In genomic region chr15:31427390-31427789, GRCm38 (mm10) we compare ENCODE assay signal across 2 mouse cellular contexts.
A peak's percentile ranks its signal among the peaks of the same experiment; 100 is the strongest.
TF ChIP-seq lines count a peak whose summit lies in the region.

No protein-coding gene starts in this region.

TF ChIP-seq in C2C12, 6 proteins besides CTCF, POLR2A, EP300 and RAD21:
- TF ChIP-seq CEBPB (IDR thresholded peaks at IDR 0.05; ENCODE audit: low read depth) (no peak), MYOD1 (IDR thresholded peaks at IDR 0.05; ENCODE audit: control insufficient read depth, insufficient read length, low read depth) (no peak), MYOG (IDR thresholded peaks at IDR 0.05; ENCODE audit: control insufficient read depth, extremely low read depth, insufficient read length) (no peak), USF1 (IDR thresholded peaks at IDR 0.05; ENCODE audit: low read depth) (no peak), MAX (IDR thresholded peaks at IDR 0.05) (no peak)

TF ChIP-seq in MEL, 35 proteins besides CTCF, POLR2A, EP300 and RAD21:
- TF ChIP-seq E2F4 (IDR thresholded peaks at IDR 0.05; ENCODE audit: borderline replicate concordance, low read depth, low read length) = no peak
- TF ChIP-seq MAFK (IDR thresholded peaks at IDR 0.05; ENCODE audit: borderline replicate concordance, low read depth, low read length) = no peak
- TF ChIP-seq SMC3 (IDR thresholded peaks at IDR 0.05; ENCODE audit: low read depth, low read length) = peak; percentile 76
- peak; percentile 62 for TF ChIP-seq ZC3H11A (IDR thresholded peaks at IDR 0.05; ENCODE audit: low read depth, low read length)
